Mouse (Mus musculus): ENCODE measurements at regions not wholly inside any gene's neighbourhood (a gene's known extent, or its start where the extent isn't known, plus 50 kb on each side); places are given as distances from the start of the nearest gene placed in this dataset.

DNA sequence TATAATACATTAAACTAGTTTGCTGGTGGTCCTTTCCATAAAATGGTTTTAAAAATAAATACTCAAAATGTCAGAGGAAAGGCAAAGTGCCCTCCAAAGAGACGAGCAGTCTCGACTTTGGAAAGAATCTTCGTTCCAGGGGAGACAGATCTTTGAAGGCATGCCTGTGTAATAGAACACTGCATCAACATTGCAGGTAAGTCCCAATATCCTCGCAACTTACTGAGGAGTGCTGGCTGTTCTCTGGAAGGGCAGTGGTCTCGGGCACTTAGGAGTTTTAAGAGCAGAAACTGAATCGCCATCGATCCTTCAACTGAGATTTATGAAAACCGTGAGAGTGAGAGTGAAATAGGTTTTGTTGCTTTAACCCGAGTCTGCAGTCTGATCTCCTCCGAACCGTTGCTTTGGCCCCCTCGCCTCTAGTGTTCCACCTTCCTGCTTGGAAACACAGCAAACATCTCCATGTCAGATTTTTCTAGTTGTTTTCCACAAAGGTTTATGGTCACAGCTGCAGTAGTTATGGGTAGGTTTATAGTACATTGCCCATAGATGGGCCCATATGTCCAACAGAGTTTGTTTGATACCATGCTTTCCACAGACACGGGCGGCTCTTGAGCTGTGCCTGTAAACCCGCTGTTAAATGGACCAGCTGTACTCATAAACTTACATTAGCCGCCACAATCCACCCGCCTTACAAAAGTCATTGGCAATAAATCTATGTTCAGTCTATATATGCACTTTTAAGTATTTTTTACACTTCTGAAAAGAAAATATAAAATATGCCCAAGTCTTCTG is 181.6 kb upstream of the Eya4 start:
- H3K36me3 ChIP-seq (replicated peaks; ENCODE audit: insufficient read depth, low read length): no peaks in the 10 kb centered on the region
- no peak overlapping the region for H3K27ac ChIP-seq (ENCODE audit: low read depth)
- H3K4me2 ChIP-seq (ENCODE audit: low read depth, low read length): no peak overlapping the region
- no peaks in the 10 kb centered on the region for H3K27me3 ChIP-seq (ENCODE audit: insufficient read depth, low read length)
- no peaks in the 10 kb centered on the region for H3K4me1 ChIP-seq (ENCODE audit: insufficient read depth)
- WGBS (ENCODE audit: insufficient replicate concordance): 81% methylated on average over 17 of the region's 17 CpGs
- no peak overlapping the region for H3K9ac ChIP-seq (replicated peaks)
- TF ChIP-seq EP300 (IDR thresholded peaks at IDR 0.05; ENCODE audit: low read depth) (no peak), CTCF (IDR thresholded peaks at IDR 0.05; ENCODE audit: low read depth) (no peak)
- ATAC-seq: no peak
- no peak overlapping the region for H3K4me3 ChIP-seq (ENCODE audit: low read depth, low read length)
- no peak for DNase-seq
- H3K9me3 ChIP-seq (ENCODE audit: low read length): no peaks in the 10 kb centered on the region

DNA sequence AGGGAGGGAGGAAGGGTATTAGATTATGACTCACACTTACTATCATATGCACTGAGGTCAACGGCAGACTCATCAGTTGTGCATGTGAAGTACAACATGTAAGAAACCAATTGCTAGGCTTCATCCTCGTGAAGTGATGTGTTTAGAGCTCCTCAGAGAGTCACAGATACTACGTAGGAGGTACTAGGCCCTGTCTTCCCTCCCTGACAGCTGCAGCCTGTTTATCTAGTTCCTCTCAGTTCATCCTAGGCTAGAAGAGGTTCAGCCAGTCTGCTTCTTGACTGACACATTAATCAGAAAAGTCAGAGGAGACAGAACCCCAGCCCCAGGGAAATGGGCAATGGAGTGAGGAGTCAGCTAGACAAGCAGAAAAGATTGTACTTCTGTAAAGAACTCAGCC is 180.1 kb upstream of the Eya4 start:
- Histone ChIP-seq H3K4me3 (ENCODE audit: low read depth, low read length) (no peak overlapping the region), H3K4me1 (ENCODE audit: insufficient read depth) (no peaks in the 10 kb centered on the region), H3K9me3 (ENCODE audit: low read length) (no peaks in the 10 kb centered on the region), H3K4me2 (ENCODE audit: low read depth, low read length) (no peak overlapping the region), H3K27me3 (ENCODE audit: insufficient read depth, low read length) (no peaks in the 10 kb centered on the region), H3K36me3 (replicated peaks; ENCODE audit: insufficient read depth, low read length) (no peaks in the 10 kb centered on the region), H3K9ac (replicated peaks) (no peak overlapping the region), H3K27ac (ENCODE audit: low read depth) (no peak overlapping the region)
- TF ChIP-seq CTCF (IDR thresholded peaks at IDR 0.05; ENCODE audit: low read depth) (no peak), EP300 (IDR thresholded peaks at IDR 0.05; ENCODE audit: low read depth) (no peak)
- no peak for DNase-seq
- 77% methylated on average over 3 of the region's 3 CpGs for WGBS (ENCODE audit: insufficient replicate concordance)
- no peak for ATAC-seq

DNA sequence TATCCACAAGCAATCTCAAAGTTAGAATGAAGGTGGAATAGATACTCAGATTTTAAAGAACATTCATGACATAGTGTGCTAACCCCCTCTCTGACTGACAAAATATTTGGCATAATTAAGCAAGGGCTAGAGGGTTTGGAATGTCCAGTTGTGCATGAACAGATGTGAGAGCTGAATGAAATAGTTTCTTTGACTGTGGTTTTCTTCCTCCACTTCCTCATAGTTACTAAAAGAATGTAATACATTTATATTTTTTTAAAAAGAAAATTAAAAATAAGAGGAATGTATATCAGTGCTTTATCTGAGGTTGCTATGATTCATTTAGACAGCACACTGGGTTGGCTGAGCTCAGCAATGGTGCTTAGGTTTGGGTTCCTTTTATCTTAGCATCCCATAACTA is 176.2 kb upstream of the Eya4 start:
- H3K4me1 ChIP-seq (ENCODE audit: insufficient read depth): no peaks in the 10 kb centered on the region
- TF ChIP-seq CTCF (IDR thresholded peaks at IDR 0.05; ENCODE audit: low read depth) (no peak), EP300 (IDR thresholded peaks at IDR 0.05; ENCODE audit: low read depth) (no peak)
- H3K36me3 ChIP-seq (replicated peaks; ENCODE audit: insufficient read depth, low read length): no peaks in the 10 kb centered on the region
- H3K9ac ChIP-seq (replicated peaks): no peak overlapping the region
- H3K27ac ChIP-seq (ENCODE audit: low read depth): no peak overlapping the region
- no peak for DNase-seq
- no peaks in the 10 kb centered on the region for H3K27me3 ChIP-seq (ENCODE audit: insufficient read depth, low read length)
- no peak overlapping the region for H3K4me3 ChIP-seq (ENCODE audit: low read depth, low read length)
- no peaks in the 10 kb centered on the region for H3K9me3 ChIP-seq (ENCODE audit: low read length)
- H3K4me2 ChIP-seq (ENCODE audit: low read depth, low read length): no peak overlapping the region
- no peak for ATAC-seq

DNA sequence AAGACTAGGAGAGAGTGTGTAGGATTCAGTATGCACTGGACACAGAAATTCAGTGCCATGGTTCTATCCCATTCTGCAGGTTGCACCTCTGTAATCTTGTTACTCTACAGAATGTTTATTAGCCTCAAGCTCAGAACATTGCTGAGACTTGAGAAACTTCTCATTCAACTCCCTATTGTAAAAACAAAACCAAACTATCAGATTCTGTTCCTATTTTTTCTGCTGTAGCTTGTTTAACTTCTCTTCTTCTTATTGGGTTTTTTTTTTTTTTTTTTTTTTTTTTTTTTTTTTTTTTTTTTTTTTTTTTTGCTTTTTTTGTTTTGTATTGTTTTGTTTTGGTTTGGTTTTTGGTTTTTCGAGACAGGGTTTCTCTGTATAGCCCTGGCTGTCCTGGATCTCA is 172.1 kb upstream of the Eya4 start:
- no peak for DNase-seq
- ATAC-seq: no peak
- Histone ChIP-seq H3K4me3 (ENCODE audit: low read depth, low read length) (no peak overlapping the region), H3K4me2 (ENCODE audit: low read depth, low read length) (no peak overlapping the region), H3K9me3 (ENCODE audit: low read length) (no peaks in the 10 kb centered on the region), H3K27me3 (ENCODE audit: insufficient read depth, low read length) (no peaks in the 10 kb centered on the region), H3K9ac (replicated peaks) (no peak overlapping the region), H3K4me1 (ENCODE audit: insufficient read depth) (no peaks in the 10 kb centered on the region), H3K27ac (ENCODE audit: low read depth) (no peak overlapping the region), H3K36me3 (replicated peaks; ENCODE audit: insufficient read depth, low read length) (no peaks in the 10 kb centered on the region)
- TF ChIP-seq EP300 (IDR thresholded peaks at IDR 0.05; ENCODE audit: low read depth) (no peak), CTCF (IDR thresholded peaks at IDR 0.05; ENCODE audit: low read depth) (no peak)
- WGBS (ENCODE audit: insufficient replicate concordance): 41% methylated on average over 1 of the region's 1 CpGs

DNA sequence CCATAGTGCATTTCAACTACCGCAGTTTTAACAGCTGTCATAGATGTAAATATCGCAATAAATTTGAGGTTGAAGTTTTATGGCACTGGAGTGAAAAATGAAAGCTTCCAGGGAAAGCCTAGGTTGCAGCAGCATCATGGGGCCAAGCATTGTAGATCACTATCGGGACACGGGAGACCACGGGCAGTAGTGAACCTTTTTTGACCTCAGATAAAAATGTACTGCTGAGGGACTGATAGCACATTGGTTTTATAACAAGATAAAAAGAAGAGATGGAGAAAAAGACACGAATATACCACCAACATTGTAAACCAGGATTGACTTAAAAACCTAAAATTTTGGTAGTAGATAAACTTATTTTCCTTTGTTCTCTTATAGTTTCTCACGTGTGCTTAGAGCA is 143.1 kb upstream of the Eya4 start:
- TF ChIP-seq CTCF (IDR thresholded peaks at IDR 0.05; ENCODE audit: low read depth): no peak
- no peak for TF ChIP-seq EP300 (IDR thresholded peaks at IDR 0.05; ENCODE audit: low read depth)
- Histone ChIP-seq H3K9me3 (ENCODE audit: low read length) (no peaks in the 10 kb centered on the region), H3K36me3 (replicated peaks; ENCODE audit: insufficient read depth, low read length) (no peaks in the 10 kb centered on the region), H3K27ac (ENCODE audit: low read depth) (no peak overlapping the region), H3K27me3 (ENCODE audit: insufficient read depth, low read length) (no peaks in the 10 kb centered on the region), H3K4me1 (ENCODE audit: insufficient read depth) (no peaks in the 10 kb centered on the region), H3K4me3 (ENCODE audit: low read depth, low read length) (no peak overlapping the region), H3K4me2 (ENCODE audit: low read depth, low read length) (no peak overlapping the region), H3K9ac (replicated peaks) (no peak overlapping the region)
- ATAC-seq: no peak
- no peak for DNase-seq
- 62% methylated on average over 7 of the region's 7 CpGs for WGBS (ENCODE audit: insufficient replicate concordance)

DNA sequence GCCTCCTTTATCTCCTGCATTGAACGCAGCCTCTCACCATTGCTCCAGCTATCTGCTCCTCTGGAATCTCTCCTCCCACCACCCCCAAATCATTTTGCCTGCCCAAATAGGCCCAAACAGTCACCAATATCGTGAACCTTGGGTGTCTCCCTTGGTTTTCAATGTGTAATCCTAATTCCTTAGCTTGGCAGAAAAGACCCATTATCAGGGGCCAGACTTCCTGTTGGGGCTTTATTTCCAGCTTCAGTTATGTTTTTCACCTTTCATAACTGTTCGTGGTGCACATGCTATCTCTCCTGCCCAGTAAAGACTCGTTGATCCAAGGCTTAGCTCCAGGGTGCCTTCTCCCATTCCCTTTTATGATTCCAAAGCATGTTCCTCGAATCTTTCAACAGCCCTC is 142.4 kb upstream of the Eya4 start:
- DNase-seq: no peak
- Histone ChIP-seq H3K36me3 (replicated peaks; ENCODE audit: insufficient read depth, low read length) (no peaks in the 10 kb centered on the region), H3K9ac (replicated peaks) (no peak overlapping the region), H3K4me2 (ENCODE audit: low read depth, low read length) (no peak overlapping the region), H3K27ac (ENCODE audit: low read depth) (no peak overlapping the region), H3K4me3 (ENCODE audit: low read depth, low read length) (no peak overlapping the region), H3K9me3 (ENCODE audit: low read length) (no peaks in the 10 kb centered on the region), H3K4me1 (ENCODE audit: insufficient read depth) (no peaks in the 10 kb centered on the region), H3K27me3 (ENCODE audit: insufficient read depth, low read length) (no peaks in the 10 kb centered on the region)
- TF ChIP-seq CTCF (IDR thresholded peaks at IDR 0.05; ENCODE audit: low read depth) (no peak), EP300 (IDR thresholded peaks at IDR 0.05; ENCODE audit: low read depth) (no peak)
- ATAC-seq: no peak
- WGBS (ENCODE audit: insufficient replicate concordance): 44% methylated on average over 5 of the region's 5 CpGs

Data from liver, postnatal 0 days (tissue).